Mouse (Mus musculus): ENCODE measurements at regions not wholly inside any gene's neighbourhood (a gene's known extent, or its start where the extent isn't known, plus 50 kb on each side); places are given as distances from the start of the nearest gene placed in this dataset.

DNA sequence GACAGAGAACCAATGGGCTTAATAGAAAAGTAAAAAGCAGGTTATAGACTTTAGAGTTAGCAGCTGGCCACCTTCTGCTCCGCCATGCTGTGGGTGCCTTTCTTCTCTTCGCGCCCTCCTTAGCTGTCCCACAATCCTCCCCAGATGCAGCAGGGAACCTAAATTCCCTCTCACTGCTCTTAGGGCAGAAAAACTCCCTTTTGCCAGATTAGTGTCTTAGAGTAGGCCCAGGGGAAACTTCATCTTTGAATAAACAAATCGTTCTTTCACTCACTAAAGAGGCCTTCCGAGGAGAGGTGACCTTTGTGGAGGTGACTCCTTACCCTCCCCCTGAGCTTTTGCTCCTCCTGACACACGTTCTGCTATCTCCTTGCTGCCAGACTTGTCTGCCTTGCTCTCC is 157.0 kb upstream of the Six2 start:
- peak; percentile 8 for DNase-seq (ENCODE audit: low read depth, low spot score)

DNA sequence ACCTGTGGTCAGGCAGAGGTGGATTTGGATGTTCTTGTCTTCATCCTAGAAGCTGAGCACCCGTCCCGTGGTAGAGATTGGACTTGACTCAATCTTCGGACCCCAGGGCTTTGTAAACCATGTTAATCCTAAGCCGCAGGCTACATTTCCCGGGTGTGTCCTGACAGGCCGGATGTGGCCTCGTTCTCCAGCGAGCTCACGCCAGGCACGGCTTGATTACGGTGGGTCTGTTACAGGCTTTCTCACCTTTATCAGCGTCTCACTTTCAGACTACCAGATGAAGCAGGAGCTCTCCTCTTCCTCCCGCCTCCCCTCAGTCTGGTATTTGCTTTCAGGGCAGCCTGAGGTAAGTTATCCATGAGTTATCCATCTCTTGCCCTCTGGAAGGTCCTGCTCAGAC is 156.4 kb upstream of the Six2 start:
- DNase-seq (ENCODE audit: low read depth, low spot score): no peak

DNA sequence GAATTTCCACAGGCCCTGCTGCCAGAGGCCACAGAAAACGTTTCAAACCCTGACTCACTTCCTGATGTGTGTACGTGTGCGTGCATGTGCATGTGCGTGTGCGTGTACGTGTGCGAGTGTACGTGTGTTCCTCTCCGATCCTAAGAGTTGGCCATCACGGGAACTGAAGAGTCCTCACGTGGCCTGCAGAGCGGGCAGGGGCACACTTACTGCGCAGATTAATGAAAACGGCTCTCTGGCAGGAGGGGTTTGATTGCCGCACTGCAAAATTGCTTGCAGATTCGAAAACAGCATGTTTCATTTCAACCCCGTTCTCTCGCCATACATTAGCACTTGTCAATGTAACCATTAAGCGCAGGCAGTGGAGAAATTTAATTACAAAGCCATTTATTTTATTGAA is 135.0 kb upstream of the Six2 start:
- DNase-seq (ENCODE audit: low read depth, low spot score): no peak

DNA sequence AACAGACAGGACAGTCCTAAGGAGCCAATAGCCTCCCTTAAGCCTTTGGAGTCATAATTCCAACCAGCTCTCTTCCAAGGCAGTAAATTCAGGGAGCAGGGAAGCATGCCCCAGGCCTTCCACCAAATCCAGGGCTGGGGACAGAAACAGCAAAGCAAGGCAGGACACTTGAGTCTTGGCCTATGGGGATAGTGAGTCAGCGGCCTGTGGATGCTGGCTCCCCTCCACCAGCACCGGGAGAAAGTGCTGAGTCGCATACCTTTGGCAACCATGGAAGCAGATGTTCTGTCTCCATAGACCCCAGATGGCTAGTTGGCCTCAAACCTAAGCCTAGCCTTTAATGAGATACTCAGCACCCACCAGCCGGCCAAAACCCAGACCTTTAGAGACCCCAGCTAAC is 133.8 kb upstream of the Six2 start:
- no peak for DNase-seq (ENCODE audit: low read depth, low spot score)

DNA sequence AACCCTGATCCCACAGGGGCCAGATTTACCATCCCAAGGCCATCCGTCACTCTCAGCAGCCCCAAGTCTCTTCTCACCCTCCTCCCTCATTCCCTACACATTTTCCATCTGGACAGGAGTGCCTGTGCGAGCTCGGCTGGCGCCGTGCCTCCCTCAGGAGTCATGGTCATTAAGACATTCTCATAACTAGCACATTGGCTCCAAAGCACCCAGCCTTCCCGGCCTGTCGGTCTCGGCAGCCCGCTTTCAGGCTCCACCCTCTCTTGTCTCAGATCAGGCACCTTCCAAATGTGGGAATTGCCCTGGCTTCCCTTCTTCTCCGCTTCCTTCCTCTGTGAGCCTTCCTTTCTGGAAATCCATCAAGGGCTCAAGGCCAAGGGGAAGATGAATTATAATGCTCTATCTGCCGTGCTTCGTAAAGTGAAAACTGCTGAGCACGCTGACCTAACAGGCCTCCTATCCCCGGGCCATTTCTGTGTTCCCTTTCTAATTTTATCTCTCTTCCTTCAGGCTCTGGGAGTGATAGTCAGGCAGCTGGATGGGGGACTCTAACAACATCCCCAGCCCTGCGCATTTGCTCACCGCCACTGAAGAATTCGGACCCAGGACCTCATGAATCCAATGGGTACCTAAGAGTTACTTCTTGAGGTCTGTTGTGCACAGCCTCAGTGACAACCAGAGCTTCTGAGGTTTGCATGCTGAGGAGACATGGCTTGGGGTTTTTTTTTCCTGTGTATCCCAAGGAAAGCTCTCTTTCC is 130.2 kb upstream of the Six2 start:
- no peak for DNase-seq (ENCODE audit: low read depth, low spot score)

DNA sequence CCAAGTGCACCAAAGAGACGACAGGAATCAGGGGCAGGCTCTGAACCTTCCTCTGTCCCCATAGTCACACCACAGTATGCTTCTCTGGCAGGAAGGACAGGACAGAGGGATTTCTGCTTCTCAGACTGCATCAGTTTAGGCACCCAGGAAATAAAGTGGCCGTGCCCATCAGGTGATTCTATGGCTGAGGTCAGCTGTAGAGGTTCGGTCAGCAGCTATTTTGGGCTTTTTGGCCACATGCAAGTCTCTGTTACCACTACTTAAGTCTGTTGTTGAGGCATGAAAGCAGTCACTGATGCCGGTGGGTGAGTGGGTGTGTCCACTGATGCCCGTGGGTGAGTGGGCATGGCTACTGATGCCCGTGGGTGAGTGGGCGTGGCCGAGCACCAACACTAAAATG is 128.4 kb upstream of the Six2 start:
- DNase-seq (ENCODE audit: low read depth, low spot score): no peak

DNA sequence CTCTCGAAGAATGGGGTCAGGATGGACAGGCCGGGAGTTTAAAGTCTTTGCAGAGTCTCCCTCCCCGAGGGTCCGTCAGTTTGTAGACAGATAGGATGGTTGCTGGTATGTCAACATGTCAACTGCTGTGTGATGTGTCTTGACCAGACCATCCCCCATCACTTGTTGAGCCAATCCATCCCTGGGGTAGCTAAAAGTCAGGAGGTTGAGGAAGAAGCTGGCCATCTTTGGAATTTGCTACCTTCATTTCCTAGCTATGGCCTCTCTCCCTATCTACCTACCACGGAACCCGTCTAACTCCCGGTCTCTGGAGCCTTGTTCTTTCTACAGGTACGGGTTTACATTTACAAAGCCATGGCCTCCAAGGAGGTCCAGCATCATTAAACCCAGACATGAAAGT is 128.0 kb upstream of the Six2 start:
- DNase-seq (ENCODE audit: low read depth, low spot score): no peak

DNA sequence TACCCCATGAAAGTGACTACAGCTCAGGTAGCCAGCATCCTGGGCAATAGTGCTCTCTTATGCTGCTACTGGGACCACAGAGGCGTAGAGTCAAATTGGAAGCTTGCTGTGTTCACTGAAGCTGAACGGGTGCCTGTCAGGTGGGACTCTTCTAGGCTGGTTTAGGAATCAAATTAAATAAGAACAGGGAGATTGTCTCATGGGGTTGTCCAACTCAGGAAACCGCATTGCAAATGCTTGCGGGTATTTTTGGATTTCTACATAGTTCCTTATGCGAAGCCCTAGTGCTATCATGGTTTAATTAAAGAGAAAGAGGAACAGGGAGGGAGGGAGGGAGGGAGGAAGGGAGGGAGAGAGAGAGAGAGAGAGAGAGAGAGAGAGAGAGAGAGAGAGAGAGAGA is 120.5 kb upstream of the Six2 start:
- DNase-seq (ENCODE audit: low read depth, low spot score): no peak

DNA sequence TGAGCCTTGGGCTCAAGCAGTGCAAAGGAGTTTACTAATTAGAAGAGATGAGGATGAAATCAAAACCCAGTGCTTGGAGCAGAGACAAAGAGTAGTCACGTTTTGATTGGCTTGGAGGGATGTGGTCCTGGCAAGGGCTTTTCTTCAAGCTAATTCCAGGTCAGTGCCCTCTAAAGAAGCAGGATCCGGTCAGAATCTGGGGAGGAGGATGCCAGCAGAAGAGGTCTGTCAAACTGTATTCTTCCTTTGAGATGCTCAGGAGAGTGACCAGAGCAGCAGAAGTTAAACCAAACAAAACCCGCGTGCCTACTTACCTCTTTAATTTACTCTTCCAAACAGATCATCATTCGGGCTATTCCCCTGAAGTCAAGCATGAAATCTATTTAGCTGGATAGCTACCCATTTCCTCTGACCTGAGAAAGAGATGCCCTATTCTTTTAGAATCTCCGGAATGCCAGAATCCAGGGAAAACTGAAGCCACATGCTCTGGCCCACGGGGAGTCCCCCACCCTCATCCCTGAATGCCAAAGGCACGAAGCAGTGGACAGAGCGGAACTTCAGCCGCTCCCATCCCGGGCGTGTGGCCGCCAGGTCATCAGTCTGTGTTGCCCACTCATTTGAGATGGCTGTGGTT is 117.8 kb upstream of the Six2 start:
- DNase-seq (ENCODE audit: low read depth, low spot score): no peak

DNA sequence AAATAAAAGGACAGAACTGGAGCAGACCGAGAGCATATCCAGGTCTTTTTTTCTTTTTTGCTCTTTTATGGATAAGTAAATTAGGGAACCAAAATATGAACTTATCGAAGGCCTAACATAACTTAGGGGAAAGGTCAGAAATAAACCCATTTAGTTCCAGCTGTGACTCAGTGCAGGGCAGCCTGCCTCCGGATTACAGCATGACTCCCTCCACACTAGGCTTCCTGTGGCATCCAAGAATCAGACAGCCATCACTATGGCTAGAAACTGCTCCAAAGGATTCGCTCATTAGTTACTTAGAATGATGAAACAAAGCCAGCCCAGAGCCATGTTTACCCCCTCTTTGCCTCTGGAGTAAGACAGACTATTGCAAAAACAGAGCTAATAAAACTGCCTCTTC is 116.6 kb upstream of the Six2 start:
- no peak for DNase-seq (ENCODE audit: low read depth, low spot score)

DNA sequence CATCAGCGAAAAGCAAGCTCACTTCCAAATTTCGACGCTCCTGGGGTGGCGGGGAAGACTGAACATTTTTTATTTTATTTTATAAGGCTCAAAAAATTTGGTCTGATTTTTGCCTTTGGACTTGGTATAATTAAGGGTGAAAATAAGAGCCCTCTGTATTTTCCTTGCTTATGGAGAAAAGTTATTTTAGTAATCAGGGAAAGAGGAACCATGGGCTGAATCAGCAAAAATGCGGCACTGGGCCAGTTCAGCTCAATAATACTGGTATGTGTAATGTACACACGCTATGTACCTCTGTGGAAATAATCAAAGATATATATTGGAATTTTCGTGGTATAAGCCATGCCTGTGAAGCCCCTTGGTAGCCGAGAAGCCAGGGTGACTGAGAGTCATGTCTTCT is 113.7 kb upstream of the Six2 start:
- no peak for DNase-seq (ENCODE audit: low read depth, low spot score)

DNA sequence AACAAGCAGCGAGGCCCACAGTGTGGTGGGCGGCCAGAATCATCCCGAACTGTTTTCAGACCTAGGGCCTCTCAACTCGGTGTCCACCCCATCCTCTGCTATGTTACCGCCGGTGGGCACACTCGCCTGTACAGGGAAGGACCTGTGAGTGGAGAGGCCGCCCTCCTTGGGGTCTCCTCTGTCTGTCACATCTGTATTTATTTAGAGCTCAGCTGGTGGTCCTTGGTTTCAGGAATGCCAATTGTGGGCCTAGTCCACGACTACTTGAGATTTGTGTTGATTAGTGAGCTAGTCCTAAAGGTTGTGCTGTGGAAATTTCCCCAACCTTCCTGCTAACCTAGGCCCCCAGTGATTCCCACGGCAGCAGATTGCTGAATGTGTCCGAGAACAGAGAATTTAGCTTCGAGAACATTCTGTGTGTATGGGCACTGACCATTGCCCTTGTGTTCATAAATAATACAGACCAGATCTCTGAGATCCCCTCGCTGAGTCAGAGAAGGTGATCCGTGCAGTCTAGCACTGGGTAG is 113.1 kb upstream of the Six2 start:
- DNase-seq (ENCODE audit: low read depth, low spot score): no peak

DNA sequence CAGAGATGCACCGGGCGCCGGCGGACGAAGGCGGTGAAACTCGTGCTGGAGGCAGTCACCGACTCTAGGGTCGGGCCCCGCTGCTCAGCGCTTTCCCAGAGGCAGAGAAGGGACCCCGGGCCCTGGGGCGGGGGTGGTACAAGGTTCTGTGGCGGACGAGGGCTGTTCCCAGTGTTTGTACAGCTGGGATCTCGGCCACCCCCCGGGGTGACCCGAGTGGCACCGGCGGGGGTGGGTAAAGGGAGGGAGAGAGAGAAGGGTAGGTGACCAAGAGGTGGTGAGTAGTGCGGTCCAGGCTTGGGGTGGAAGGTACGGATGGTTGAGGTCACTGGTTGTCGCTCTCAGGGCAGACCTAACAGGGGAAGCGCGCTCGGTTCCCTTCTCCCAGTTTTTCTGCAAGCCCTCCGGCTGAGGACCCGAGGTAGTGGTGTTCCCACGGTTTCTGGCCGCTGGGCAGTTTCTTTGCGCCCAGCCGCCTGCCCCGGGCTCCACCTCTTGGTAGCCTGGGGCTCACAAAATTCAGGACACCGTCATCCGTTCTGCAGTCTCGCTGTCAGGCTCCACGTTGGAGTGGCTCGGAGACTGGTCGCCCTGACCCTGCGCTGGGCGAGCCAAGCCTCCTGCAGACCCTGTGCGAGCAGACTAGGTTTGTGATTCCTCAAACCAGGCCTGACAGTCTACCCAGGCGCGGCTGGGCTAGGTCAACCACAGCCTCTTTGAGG is 112.4 kb upstream of the Six2 start:
- no peak for DNase-seq (ENCODE audit: low read depth, low spot score)

DNA sequence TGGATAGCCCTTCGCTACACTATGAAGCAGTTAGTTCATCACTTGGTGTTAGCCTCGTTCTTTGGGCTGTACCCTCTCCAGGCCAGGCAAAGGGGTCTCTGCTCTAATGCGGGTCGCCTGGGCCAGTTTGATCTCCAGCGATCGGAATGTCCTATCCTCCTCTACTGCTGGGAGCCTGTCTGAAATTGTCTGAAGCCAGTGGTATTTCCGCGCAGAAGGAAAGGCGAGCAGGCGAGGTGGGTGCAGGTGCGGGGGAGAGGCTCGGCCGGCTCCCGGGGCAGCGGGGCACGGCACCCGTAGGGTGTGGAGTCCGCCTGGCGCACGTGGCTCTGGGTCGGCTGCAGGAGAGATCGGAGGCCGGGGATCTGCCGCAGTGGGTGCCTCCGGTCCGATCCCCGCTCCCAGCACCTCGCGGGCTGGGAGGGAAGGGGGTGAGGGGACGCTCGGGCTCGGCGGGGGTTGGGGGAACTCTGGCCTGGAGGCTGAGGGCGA is 111.8 kb upstream of the Six2 start:
- peak; percentile 54 for DNase-seq (ENCODE audit: low read depth, low spot score)

DNA sequence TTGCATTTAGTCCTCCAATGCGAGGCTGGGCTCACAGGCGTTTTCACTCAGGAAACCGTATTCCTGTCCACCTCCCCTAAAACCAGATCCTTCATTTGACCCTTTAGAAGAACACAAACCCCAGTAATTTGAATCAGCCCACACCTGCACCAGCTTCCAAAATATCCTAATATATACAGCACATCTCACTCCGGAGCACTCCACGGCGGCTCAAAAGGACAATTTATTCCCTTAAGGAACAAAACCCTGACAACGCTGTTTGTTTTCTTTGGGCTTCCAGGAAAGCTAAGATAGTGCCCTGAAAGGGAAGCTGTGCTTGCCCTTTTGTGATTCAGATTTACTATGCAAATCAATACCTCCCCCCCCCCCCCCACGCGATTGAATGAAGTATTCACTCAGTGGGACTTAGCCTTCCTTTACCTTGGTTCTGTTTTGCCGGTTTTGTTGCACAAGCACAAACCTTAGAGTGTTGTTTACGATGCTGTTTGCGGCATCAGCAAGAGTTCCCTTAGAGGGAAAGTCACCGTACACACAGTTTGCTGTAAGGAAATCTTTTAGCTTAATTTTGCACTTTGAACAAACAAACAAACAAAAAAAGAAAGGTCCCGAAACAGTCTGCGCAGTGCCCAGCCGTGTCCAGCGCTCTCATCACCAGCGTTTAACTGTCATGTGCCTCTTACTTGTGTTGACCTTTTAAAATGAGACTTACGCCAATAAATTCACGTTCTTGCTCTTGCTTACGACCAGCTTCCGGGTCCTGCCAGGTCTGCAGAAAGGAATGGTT is 111.2 kb upstream of the Six2 start:
- peak; percentile 89 for DNase-seq (ENCODE audit: low read depth, low spot score)

DNA sequence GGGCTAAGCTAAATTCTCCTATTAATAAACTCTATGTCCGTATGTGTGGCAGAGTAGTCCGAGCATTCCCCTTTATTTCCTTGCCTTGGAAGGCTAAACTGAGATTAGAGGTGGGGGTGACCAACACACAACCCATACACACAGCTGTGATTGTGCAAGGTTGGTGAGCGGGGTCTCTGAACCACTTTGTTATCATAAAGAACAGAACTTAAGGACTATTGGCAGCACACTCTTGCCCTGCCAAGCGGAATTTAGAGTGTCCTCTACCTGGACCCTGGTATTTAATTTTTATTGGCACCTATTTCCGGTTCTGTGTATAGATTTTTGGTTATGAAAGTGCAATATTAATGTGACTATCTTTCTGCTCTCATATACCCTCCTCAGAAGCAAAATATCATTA is 109.7 kb upstream of the Six2 start:
- DNase-seq (ENCODE audit: low read depth, low spot score): no peak

DNA sequence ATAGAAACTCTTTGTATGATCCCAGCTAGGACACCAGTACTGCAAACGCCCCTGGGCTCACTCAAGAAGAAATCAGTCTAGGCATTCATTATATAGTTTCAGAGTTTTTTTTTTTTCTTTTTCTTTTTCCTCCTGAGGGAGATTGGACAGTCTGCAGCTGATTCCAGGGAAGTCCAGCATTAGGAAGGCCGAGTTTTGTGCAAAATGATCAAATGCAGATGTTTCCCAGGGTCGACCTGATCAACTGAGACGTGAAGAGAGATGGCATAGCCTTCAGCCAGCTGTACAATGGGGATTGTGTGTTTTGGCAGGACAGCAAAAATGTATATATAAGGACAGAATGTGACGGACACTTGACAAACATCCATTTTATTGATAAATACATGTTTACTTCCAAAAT is 107.7 kb upstream of the Six2 start:
- no peak for DNase-seq (ENCODE audit: low read depth, low spot score)

DNA sequence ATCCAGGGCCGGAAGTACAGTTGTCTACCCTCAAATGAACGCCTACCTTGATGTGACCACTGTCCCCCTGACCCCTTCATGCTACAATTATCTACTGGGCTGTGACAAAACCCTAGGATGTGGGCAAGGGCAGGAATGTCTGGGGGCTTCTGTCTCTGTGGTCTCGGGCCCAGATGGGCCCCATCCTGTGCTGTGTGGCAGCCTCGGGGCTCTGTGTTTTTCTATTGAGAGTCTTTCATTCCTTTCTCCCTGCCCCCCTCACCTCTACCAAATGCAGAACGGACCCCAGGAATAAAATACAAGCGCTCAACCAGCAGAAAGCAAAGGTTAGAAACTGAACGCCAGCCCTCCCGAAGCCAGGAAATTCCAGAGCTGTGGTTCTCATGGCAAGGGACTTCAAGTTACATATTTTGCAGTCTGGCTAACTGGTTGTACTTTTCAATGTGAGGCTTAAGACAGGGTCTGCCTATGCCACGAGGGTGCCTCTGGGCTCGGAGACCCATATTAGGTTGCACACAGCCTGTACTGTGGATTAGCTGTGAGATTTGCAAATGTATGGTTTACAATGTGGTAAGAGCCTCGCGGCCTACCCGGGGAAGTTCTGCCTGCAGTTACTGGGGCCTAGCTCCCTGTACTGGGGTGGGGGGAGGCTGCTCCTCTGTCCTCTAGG is 97.7 kb upstream of the Six2 start:
- DNase-seq (ENCODE audit: low read depth, low spot score): no peak

DNA sequence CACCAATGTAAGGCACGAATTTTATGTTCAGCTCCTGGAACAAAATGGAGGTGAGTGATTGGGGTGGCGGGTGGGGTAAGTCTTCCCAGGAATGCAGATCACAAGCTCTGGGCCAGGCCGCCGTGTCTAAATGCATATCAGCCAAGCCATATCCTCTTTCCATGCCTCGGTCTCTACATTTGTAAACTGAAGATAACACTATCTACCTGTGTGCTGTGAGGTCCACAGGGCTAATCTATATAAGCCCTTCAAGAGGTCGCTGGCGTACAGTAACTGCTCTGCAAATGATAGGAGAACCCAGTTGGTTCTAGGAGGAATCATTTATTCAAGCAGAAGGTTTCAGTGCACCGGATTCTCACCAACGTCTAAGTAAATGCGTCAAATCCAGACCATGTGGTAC is 92.4 kb upstream of the Six2 start:
- DNase-seq (ENCODE audit: low read depth, low spot score): no peak

DNA sequence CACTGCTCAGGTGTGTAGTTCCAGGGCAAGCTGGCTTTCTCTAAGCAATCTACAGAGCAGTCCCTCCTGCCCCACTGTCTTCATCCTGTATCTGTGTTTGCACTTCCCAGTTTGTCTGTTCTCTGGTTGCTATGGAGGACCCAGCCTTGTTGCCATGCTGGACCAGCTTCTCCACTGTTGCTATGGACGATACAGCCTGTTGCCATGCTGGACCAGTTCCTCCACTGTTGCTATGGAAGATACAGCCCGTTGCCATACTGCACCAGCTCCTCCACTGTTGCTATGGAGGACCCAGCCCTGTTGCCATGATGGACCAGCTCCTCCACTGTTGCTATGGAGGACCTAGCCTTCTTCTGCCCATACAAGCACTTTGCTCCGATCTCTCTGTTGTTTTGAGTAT is 88.8 kb upstream of the Six2 start:
- peak; percentile 51 for DNase-seq (ENCODE audit: low read depth, low spot score)

DNA sequence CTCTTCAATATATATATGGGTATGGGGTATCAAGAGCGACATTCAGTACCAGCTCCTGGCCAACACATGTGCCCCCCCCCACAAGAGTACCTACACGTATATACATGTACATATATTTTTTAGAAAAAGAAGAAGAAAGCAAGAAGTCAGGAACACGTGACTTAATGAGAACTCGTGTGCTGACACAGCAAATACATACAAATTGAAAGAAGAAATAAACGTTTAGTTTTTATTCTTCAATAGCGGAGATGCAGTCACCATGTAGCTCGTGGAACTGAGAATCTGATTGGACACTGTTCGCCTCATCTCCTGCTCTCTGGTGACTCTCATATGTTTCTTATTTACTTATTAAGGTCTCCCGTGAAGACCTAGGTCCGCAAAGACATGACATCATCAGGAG is 80.3 kb upstream of the Six2 start:
- no peak for DNase-seq (ENCODE audit: low read depth, low spot score)

Data from R1 (cell line).